Mouse (Mus musculus) forebrain, postnatal 0 days (tissue): Measurements from ENCODE around the gene Bpifa6. TPM values are rescaled to one million over a fixed set of nuclear protein-coding genes. Genes with fewer than 3 reads are reported as not detected.

Source experiments
- ATAC-seq: fragments of 200-750 bp; cut with Nextera tagmentation; 2 replicates; pipeline ENCODE4 v1.8.0; 2017; ENCODE audit warnings: mild to moderate bottlenecking, moderate library complexity
- DNase-seq: peaks from one replicate; pipeline ENCODE4 v3.0.0-alpha.2; 2015
- H3K27ac ChIP-seq: fragments of 300-500 bp; sonication (generic); 2 replicates; pipeline ENCODE4 v1.5.1; 2014; ENCODE audit warnings: low read depth, mild to moderate bottlenecking, antibody characterized with exemption, low read length, moderate library complexity, mixed read lengths
- H3K27me3 ChIP-seq: fragments of 300-500 bp; sonication (generic); 2 replicates; pipeline ENCODE4 v1.6.1; 2014; ENCODE audit warnings: mild to moderate bottlenecking, low read length, mixed read lengths; ENCODE audit not compliant: insufficient read depth
- H3K36me3 ChIP-seq: fragments of 300-500 bp; sonication (generic); 2 replicates; pipeline ENCODE4 v1.6.1; 2014; ENCODE audit warnings: mild to moderate bottlenecking, moderate library complexity; ENCODE audit not compliant: insufficient read depth
- H3K4me1 ChIP-seq: fragments of 300-500 bp; sonication (generic); 2 replicates; pipeline ENCODE4 v1.6.1; 2014; ENCODE audit warnings: antibody characterized with exemption; ENCODE audit not compliant: insufficient read depth
- H3K4me2 ChIP-seq: fragments of 300-500 bp; sonication (generic); 2 replicates; pipeline ENCODE4 v1.6.1; 2014; ENCODE audit warnings: low read depth, mild to moderate bottlenecking, moderate library complexity
- H3K4me3 ChIP-seq: fragments of 300-500 bp; sonication (generic); 2 replicates; pipeline ENCODE4 v1.5.1; 2014; ENCODE audit warnings: low read depth, low read length, mixed read lengths
- H3K9ac ChIP-seq: fragments of 300-500 bp; sonication (generic); 2 replicates; pipeline ENCODE4 v1.6.1; 2014; ENCODE audit warnings: mild to moderate bottlenecking
- H3K9me3 ChIP-seq: fragments of 300-500 bp; sonication (generic); 2 replicates; pipeline ENCODE4 v1.6.1; 2016; ENCODE audit warnings: low read length
- CTCF ChIP-seq: sonication (generic); IDR thresholded peaks from 2 replicates; pipeline ENCODE4 v1.5.1; 2016; ENCODE audit warnings: antibody characterized with exemption, control low read depth, low read depth
- whole genome bisulfite sequencing: fragments of 180-500 bp; shearing (Covaris S2); extraction: QIAGEN DNeasy Blood & Tissue Kit; methylation state at CpG from one replicate; pipeline ENCODE4 v1.1.7; 2014; 5-methylcytosine and 5-hydroxymethylcytosine counted together
- polyA plus RNA-seq: library from polyadenylated mRNA; unstranded; fragments of >200 nt; fragmentation: Nextera tagmentation; extraction: Ambion mirVana; gene quantifications from 2 replicates; pipeline ENCODE4 v1.2.1, GENCODE M21; 2015
- total RNA-seq: library from RNA; depleted of rRNA; stranded (reverse); fragments of >200 nt; gene quantifications from 2 replicates; pipeline ENCODE4 v1.2.3, GENCODE M21; 2014; rRNA removed

Bpifa6 gene
- total RNA-seq, result not detected in 2 replicates
- polyA plus RNA-seq, result not detected in 2 replicates

DNA sequence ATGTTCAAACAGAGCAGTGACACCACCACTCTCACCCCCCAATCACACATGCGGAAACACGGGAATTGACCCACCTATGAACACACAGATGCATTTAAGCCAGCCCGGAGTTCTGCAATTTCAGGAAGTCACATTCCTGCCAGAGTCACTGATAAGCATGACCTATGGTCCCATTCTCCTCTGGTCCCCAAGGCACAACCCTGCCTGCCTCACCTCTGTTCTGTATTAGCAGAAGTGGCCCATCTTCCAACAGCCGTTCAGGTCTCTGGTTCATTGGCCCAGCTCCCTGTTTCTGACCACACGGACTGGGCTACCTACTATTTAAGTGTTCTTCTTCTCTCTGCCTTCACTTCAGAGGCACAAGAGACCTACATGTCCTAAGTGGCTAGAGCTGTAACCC, at the start of gene Bpifa6:
Gene Bpifa6, plus strand, starts transcription at position 364 of the 400 bp plus-strand sequence.
- Histone ChIP-seq H3K4me2 (no peak within 1 kb of the TSS), H3K36me3 (no peaks in the 10 kb centered on the region), H3K4me1 (no peaks in the 10 kb centered on the region), H3K9ac (no peak within 1 kb of the TSS), H3K4me3 (no peak within 1 kb of the TSS), H3K27me3 (no peaks in the 10 kb centered on the region), H3K9me3 (no peaks in the 10 kb centered on the region), H3K27ac (no peak within 1 kb of the TSS)
- ATAC-seq (no peak), DNase-seq (no peak)
- TF ChIP-seq CTCF, result no peak
- 91% methylated on average over 5 of the region's 5 CpGs for WGBS

DNA sequence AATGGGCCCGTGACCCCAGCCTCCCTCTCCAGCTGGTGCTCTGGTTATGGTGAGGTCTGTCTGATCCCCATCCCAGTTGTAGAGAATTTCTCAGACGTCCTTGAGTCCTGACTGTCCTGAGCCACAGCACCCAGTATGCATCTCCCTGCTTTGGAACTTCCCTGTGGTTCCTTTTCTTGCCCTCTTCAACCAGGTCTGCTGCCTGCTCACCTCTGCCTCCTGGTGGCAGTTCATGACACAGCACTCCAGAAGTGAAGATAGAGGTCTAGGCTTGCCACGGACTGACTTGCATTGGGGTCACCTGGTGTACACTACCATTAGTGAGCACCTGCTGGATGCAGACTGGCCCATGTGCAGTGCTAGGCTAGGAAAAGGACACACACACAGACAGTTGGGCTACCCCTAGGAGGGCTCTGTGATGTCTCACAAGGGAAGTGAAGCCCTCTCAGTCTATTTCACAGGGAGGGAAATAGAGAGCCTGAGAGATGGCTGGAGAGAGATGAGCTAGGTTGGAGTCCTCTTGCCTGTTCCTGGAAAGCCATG, 44.8 kb upstream of the Bpifa6 start:
- H3K27ac ChIP-seq, result no peak overlapping the region
- WGBS, result 48% methylated on average over 3 of the region's 3 CpGs

DNA sequence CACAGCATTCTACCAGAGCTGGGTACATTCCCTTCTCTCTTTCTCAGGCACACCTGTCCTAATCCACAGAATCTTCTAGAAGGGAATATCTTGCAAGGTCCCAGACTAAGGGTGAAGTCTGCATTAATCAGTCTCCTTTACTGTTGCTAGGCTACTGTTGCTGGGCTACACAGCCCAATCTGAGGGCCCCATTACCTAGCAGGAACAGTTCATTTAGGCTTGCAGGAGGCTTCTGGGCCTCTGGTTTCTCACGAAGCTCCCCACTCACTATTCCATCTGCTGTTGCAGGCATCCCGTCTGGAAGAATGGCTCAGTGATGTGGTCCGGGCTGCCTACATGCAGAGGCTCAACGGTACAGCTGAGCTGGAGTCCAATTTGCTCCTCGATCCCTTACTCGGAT, 43.6 kb upstream of the Bpifa6 start:
- ATAC-seq (peak; percentile 89), DNase-seq (peak; percentile 61)
- Histone ChIP-seq H3K27me3 (no peaks in the 10 kb centered on the region), H3K9me3 (no peaks in the 10 kb centered on the region), H3K36me3 (no peaks in the 10 kb centered on the region), H3K4me3 (no peak overlapping the region), H3K9ac (no peak overlapping the region), H3K4me1 (no peaks in the 10 kb centered on the region), H3K27ac (0 out of 2 replicates have a peak overlapping the region, but pooled peaks have one; percentile 1), H3K4me2 (no peak overlapping the region)
- 42% methylated on average over 6 of the region's 6 CpGs for WGBS
- no peak for TF ChIP-seq CTCF

More for the DNA sequence above, 44.8 kb upstream of the Bpifa6 start:
- Histone ChIP-seq H3K36me3 (no peaks in the 10 kb centered on the region), H3K27me3 (no peaks in the 10 kb centered on the region), H3K9me3 (no peaks in the 10 kb centered on the region), H3K4me1 (no peaks in the 10 kb centered on the region), H3K4me2 (no peak overlapping the region), H3K9ac (no peak overlapping the region), H3K4me3 (no peak overlapping the region)
- DNase-seq (peak; percentile 54), ATAC-seq (no peak)
- peak; percentile 91 for TF ChIP-seq CTCF

DNA sequence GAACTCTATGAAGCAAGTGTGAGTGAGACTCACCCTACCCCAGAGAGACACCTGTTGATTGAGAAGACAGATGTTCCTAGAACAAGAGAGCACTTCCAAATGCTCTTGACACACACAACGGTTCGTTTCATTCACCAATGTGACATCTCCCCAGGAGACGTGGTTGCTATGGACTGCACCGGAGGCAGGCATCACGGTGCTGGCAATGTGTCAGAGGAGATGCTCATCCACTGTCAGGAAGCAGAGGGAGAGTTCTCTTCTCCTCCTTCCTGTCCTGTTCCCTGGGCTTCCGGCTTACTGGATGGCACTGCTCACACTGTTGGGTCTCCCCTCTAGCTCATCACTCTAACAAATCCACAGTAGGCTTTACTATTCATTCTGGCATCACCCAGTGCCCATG, 41.4 kb upstream of the Bpifa6 start:
- no peak overlapping the region for H3K4me2 ChIP-seq
- no peak overlapping the region for H3K9ac ChIP-seq
- ATAC-seq (0 out of 2 replicates have a peak, but pooled peaks have one; percentile 26), DNase-seq (no peak)
- no peaks in the 10 kb centered on the region for H3K27me3 ChIP-seq
- H3K4me1 ChIP-seq, result no peaks in the 10 kb centered on the region
- no peak overlapping the region for H3K27ac ChIP-seq
- TF ChIP-seq CTCF, result no peak
- no peak overlapping the region for H3K4me3 ChIP-seq
- 59% methylated on average over 6 of the region's 6 CpGs for WGBS
- no peaks in the 10 kb centered on the region for H3K9me3 ChIP-seq
- H3K36me3 ChIP-seq, result no peaks in the 10 kb centered on the region

DNA sequence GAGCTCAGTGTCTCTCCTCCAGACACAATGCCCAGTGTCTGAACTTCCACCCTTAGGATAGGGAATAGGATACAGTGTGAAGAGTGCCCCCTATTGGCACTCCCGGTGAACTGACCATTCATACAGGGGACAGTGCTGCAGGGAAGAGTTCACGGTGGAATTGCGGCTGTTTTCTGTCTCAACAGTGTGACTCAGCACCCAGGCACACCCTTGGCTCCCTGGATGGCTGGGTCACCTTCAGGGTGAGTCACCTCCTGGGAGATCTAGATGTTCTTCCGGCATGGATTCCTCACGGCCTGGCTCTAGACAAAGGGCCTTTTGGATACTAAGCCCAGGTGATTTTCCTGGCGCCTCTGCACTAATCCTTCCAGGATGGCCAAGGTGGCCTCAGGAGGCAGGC, 39.4 kb upstream of the Bpifa6 start:
- no peak overlapping the region for H3K27ac ChIP-seq
- H3K4me3 ChIP-seq, result no peak overlapping the region
- no peaks in the 10 kb centered on the region for H3K27me3 ChIP-seq
- WGBS, result 92% methylated on average over 6 of the region's 6 CpGs
- H3K36me3 ChIP-seq, result no peaks in the 10 kb centered on the region
- no peak overlapping the region for H3K4me2 ChIP-seq
- DNase-seq (no peak), ATAC-seq (no peak)
- H3K4me1 ChIP-seq, result no peaks in the 10 kb centered on the region
- TF ChIP-seq CTCF, result no peak
- no peak overlapping the region for H3K9ac ChIP-seq
- H3K9me3 ChIP-seq, result no peaks in the 10 kb centered on the region

- no peak for ATAC-seq
- no peak within 1 kb of the TSS for H3K4me3 ChIP-seq
- no peaks in the 10 kb centered on the region for H3K9me3 ChIP-seq
- H3K27me3 ChIP-seq, result no peaks in the 10 kb centered on the region
- DNase-seq, result no peak
- no peaks in the 10 kb centered on the region for H3K4me1 ChIP-seq
- no peak within 1 kb of the TSS for H3K27ac ChIP-seq
- no peaks in the 10 kb centered on the region for H3K36me3 ChIP-seq
- TF ChIP-seq CTCF, result no peak
- no peak within 1 kb of the TSS for H3K9ac ChIP-seq
- H3K4me2 ChIP-seq, result no peak within 1 kb of the TSS
- WGBS, result 88% methylated on average over 5 of the region's 5 CpGs
Observed at GRCm38 (mm10) chr2:153937843-153938242, 36.9 kb upstream of the Bpifa6 start, which contains the start of gene Bpifb4. Gene Bpifb4 (plus strand): TSS chr2:153938212.

GRCm38 (mm10) chr2:153943537-153943936, 31.2 kb upstream of the Bpifa6 start:
- H3K27ac ChIP-seq, result no peak overlapping the region
- no peak for ATAC-seq
- peak; percentile 72 for TF ChIP-seq CTCF
- H3K36me3 ChIP-seq, result no peaks in the 10 kb centered on the region
- H3K4me3 ChIP-seq, result no peak overlapping the region
- no peak overlapping the region for H3K4me2 ChIP-seq
- WGBS, result 43% methylated on average over 3 of the region's 3 CpGs
- no peak overlapping the region for H3K9ac ChIP-seq
- no peaks in the 10 kb centered on the region for H3K27me3 ChIP-seq
- no peaks in the 10 kb centered on the region for H3K4me1 ChIP-seq
- DNase-seq, result peak; percentile 48
- no peaks in the 10 kb centered on the region for H3K9me3 ChIP-seq
